Comparison of ENCODE assay signal across 14 mouse cellular contexts in the genomic region with DNA sequence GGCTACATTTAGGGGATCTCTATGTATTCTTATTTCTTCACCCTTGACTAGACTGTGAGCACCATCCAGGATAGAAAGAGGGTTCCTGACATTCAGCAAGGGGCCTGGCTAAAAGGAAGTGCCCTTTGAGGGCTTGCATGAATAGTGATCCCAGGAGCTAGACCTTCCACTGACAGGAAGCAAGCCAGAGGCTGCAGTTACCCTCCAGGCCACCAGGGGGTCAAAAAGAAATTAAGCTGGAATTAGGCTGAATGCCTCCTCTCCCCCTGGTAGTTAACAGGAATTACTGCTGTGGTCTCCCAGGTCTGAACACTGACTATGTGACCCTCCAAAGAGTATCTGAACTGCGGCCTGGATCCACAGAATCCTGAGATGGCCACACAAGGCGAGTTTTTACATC. TPM values are rescaled to one million over a fixed set of nuclear protein-coding genes. Genes with fewer than 3 reads are reported as not detected.
DNase-seq lines count a peak whose midpoint lies in the region; ATAC-seq and TF ChIP-seq lines count a peak whose summit lies in the region.
"Had no signal": no experiment of that assay in that cellular context is flagged by ENCODE, and none has a peak within 500 bp of the region (broad histone marks: within the 10 kb centered on the region; RNA-seq: fewer than 3 reads in every experiment).

No protein-coding gene starts in this region.

- DNase-seq in CD4-positive, CD25-positive, alpha-beta regulatory T cell, adult 2 months (ENCODE audit: low read depth, low spot score) = peak; percentile 5
- no peak for DNase-seq in liver, embryonic 14.5 days (ENCODE audit: low read depth in 3 of 3, low spot score in 3 of 3)
- DNase-seq in liver, embryonic 11.5 days (ENCODE audit: low spot score) = no peak
- DNase-seq in NIH3T3 (ENCODE audit: low read depth) = peak; percentile 17
- peak; percentile 2 for DNase-seq in naive thymus-derived CD4-positive, alpha-beta T cell, adult 2 months (ENCODE audit: low read depth)
- DNase-seq in left cerebral cortex, postnatal 4 days = no peak
- DNase-seq: cerebellum, adult 18-20 months had no signal

- ATAC-seq in CD4-positive, CD25-positive, alpha-beta regulatory T cell, adult 4 months = no peak
- ATAC-seq in liver, embryonic 14.5 days (ENCODE audit: insufficient read depth) = no peak
- no peak for ATAC-seq in liver, embryonic 11.5 days (replicated peaks; ENCODE audit: low FRiP score)
- ATAC-seq in inflammation-experienced regulatory T-cells, adult 6 months = no peak

- peak; percentile 56 for TF ChIP-seq CTCF in liver, embryonic 14.5 days (IDR thresholded peaks at IDR 0.05; ENCODE audit: low read depth)

- H3K4me3 ChIP-seq in liver, embryonic 14.5 days (ENCODE audit: insufficient read depth in 1 of 2, low read depth in 2 of 2, low read length in 2 of 2) = no peak overlapping the region
- H3K4me3 ChIP-seq in liver, embryonic 11.5 days (ENCODE audit: low read depth, low read length) = no peak overlapping the region

- no peaks in the 10 kb centered on the region for H3K27me3 ChIP-seq in liver, embryonic 14.5 days (ENCODE audit: control insufficient read depth, insufficient read depth, low read length)
- H3K27me3 ChIP-seq in liver, embryonic 11.5 days (replicated peaks; ENCODE audit: control insufficient read depth, insufficient read depth, low read length) = no peaks in the 10 kb centered on the region

- H3K4me1 ChIP-seq in liver, embryonic 14.5 days (replicated peaks; ENCODE audit: control insufficient read depth in 2 of 2, insufficient read depth in 2 of 2, low read length in 1 of 2) = no peaks in the 10 kb centered on the region
- no peaks in the 10 kb centered on the region for H3K4me1 ChIP-seq in liver, embryonic 11.5 days (replicated peaks; ENCODE audit: control insufficient read depth, insufficient read depth, low read length)

- H3K36me3 ChIP-seq in liver, embryonic 14.5 days (replicated peaks; ENCODE audit: control insufficient read depth, insufficient read depth, low read depth) = no peaks in the 10 kb centered on the region
- H3K36me3 ChIP-seq in liver, embryonic 11.5 days (ENCODE audit: control insufficient read depth, insufficient read depth, low read length) = no peaks in the 10 kb centered on the region

- H3K9ac ChIP-seq in liver, embryonic 14.5 days (replicated peaks) = no peak overlapping the region
- H3K9ac ChIP-seq in liver, embryonic 11.5 days (ENCODE audit: low read depth, low read length) = no peak overlapping the region

- TF ChIP-seq EP300 in liver, embryonic 14.5 days (IDR thresholded peaks at IDR 0.05; ENCODE audit: low read depth) = no peak

- intact Hi-C loops in left cerebral cortex, postnatal 4 days (cut with DNase I) = no loop called here

- no peaks in the 10 kb centered on the region for H3K9me3 ChIP-seq in liver, embryonic 14.5 days (ENCODE audit: control insufficient read depth, low read length)
- no peaks in the 10 kb centered on the region for H3K9me3 ChIP-seq in liver, embryonic 11.5 days (ENCODE audit: control insufficient read depth, low read length)

- H3K4me2 ChIP-seq in liver, embryonic 14.5 days (ENCODE audit: low read depth) = no peak overlapping the region
- no peak overlapping the region for H3K4me2 ChIP-seq in liver, embryonic 11.5 days

- no peak overlapping the region for H3K27ac ChIP-seq in liver, embryonic 14.5 days
- H3K27ac ChIP-seq in liver, embryonic 11.5 days (ENCODE audit: low read depth, low read length) = no peak overlapping the region

- 55% methylated on average over 2 of the region's 2 CpGs for WGBS in liver, embryonic 14.5 days (ENCODE audit: insufficient replicate concordance)
- 82% methylated on average over 2 of the region's 2 CpGs for WGBS in liver, embryonic 11.5 days

RNA-seq across cellular contexts. Expression of a gene that starts 27.7 kb away (rescaled TPM):
- not detected for polyA plus RNA-seq in CD4-positive, CD25-positive, alpha-beta regulatory T cell, adult 4 months (2017; shearing (Covaris generic))
- not detected in 2 replicates for polyA plus RNA-seq in liver, embryonic 14.5 days (2012; rRNA removed)
- not detected in 2 replicates for polyA plus RNA-seq in liver, embryonic 14.5 days (2014; fragmentation: Nextera tagmentation; extraction: Ambion mirVana)
- polyA plus RNA-seq in liver, embryonic 11.5 days (2014; fragmentation: Nextera tagmentation; extraction: Ambion mirVana) = not detected in 2 replicates
- polyA plus RNA-seq in inflammation-experienced regulatory T-cells, adult 6 months (2017; shearing (Covaris generic)) = not detected
- total RNA-seq in left cerebral cortex, postnatal 4 days (2021) = not detected
- total RNA-seq: adrenal gland, postnatal 4 days; layer of hippocampus, adult 18-20 months had no signal
- polyA plus RNA-seq: heart, embryonic 14.5 days; limb, embryonic 11.5 days; stomach, embryonic 16.5 days had no signal

Comparison
In these comparisons a context has a peak if more than half of its experiments do, and no peak if none do; other contexts are left out.
1. DNase-seq: peak in CD4-positive, CD25-positive, alpha-beta regulatory T cell, adult 2 months (single experiment), NIH3T3 (single experiment) and naive thymus-derived CD4-positive, alpha-beta T cell, adult 2 months (single experiment); none in liver, embryonic 14.5 days (0 of 3), liver, embryonic 11.5 days (single experiment) and left cerebral cortex, postnatal 4 days (single experiment).